Mouse (Mus musculus): ENCODE results near the gene Olfr657.

Olfr657 gene

GRCm38 (mm10) chr7:104624494-104624893 lies at the start of gene Olfr657:
Olfr657 (plus strand) TSS chr7:104624794.
- in situ Hi-C loops (cut with MboI): loop anchor here (25.0 kb wide), 1 partner anchor 437 kb away; the partner anchor contains the start of genes Olfr648 and Olfr649

- in situ Hi-C loops (cut with MboI): no loop called here
Measured at GRCm38 (mm10) chr7:104577014-104577413, 47.6 kb upstream of the Olfr657 start, which contains the start of gene Olfr653. Olfr653 (plus strand) TSS chr7:104577314.

GRCm38 (mm10) chr7:104580846-104581245 lies 43.7 kb upstream of the Olfr657 start:
- in situ Hi-C loops (cut with MboI): no loop called here

GRCm38 (mm10) chr7:104581429-104581828 lies 43.2 kb upstream of the Olfr657 start:
- in situ Hi-C loops (cut with MboI): no loop called here

GRCm38 (mm10) chr7:104586725-104587124 lies 37.9 kb upstream of the Olfr657 start, which contains the start of gene Olfr654:
Olfr654 (plus strand) TSS chr7:104587025.
- in situ Hi-C loops (cut with MboI): no loop called here

- in situ Hi-C loops (cut with MboI): no loop called here
Measured at GRCm38 (mm10) chr7:104588274-104588673, 36.3 kb upstream of the Olfr657 start.

- in situ Hi-C loops (cut with MboI): loop anchor here (25.0 kb wide), 1 partner anchor 414 kb away; the partner anchor contains the start of genes Olfr648 and Olfr649
Measured at GRCm38 (mm10) chr7:104601679-104602078, 22.9 kb upstream of the Olfr657 start, which contains the start of gene Olfr655. Olfr655 (minus strand) TSS chr7:104601779.

GRCm38 (mm10) chr7:104603173-104603572 lies 21.4 kb upstream of the Olfr657 start:
- in situ Hi-C loops (cut with MboI): loop anchor here (25.0 kb wide), 1 partner anchor 416 kb away; the partner anchor contains the start of genes Olfr648 and Olfr649

- in situ Hi-C loops (cut with MboI): loop anchor here (25.0 kb wide), 1 partner anchor 417 kb away; the partner anchor contains the start of genes Olfr648 and Olfr649
Measured at GRCm38 (mm10) chr7:104604727-104605126, 19.9 kb upstream of the Olfr657 start.

GRCm38 (mm10) chr7:104613655-104614054 lies 10.9 kb upstream of the Olfr657 start, which contains the start of gene Olfr656:
Olfr656 (plus strand) TSS chr7:104613955.
- in situ Hi-C loops (cut with MboI): loop anchor here (25.0 kb wide), 1 partner anchor 426 kb away; the partner anchor contains the start of genes Olfr648 and Olfr649

- in situ Hi-C loops (cut with MboI): no loop called here
Measured at GRCm38 (mm10) chr7:104646841-104647482, 22.4 kb downstream of the Olfr657 start, which contains the start of gene Olfr658. Olfr658 (minus strand) TSS chr7:104647305.

GRCm38 (mm10) chr7:104666453-104666852 lies 41.9 kb downstream of the Olfr657 start, which contains the start of gene Olfr659:
Olfr659 (plus strand) TSS chr7:104666753.
- in situ Hi-C loops (cut with MboI): no loop called here

- in situ Hi-C loops (cut with MboI): no loop called here
Measured at GRCm38 (mm10) chr7:104686201-104686600, 61.6 kb downstream of the Olfr657 start, which contains the start of gene Olfr661. Olfr661 (plus strand) TSS chr7:104686501.
